8 mouse cellular contexts compared by ENCODE assay signal in the genomic region with DNA sequence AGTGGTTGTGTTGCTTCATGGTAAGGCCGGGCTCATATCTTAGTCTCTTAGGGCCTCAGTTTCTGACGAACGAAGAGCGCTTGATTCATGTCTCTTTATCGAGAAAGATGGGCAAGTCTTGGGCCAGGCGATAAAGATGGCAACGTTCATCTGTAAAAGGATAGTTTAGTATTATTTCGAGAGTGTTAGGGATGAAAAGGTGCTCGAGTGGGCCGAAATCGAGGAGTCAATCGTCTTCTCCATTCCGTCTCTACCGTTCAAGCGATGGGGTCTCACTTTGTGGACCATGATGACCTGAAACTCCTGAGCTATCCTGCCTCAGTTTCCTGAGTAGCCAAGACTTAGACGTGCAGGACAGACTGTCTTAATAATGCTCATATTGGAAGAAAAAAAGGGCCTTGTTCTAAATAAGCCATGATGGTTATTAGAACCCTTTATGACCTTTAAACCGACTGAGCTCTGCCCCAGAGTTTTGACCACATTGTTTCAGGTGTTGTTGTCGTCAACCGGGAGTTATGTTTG. TPM values are rescaled to one million over a fixed set of nuclear protein-coding genes. Genes with fewer than 3 reads are reported as not detected.
DNase-seq lines count a peak whose midpoint lies in the region; ATAC-seq and TF ChIP-seq lines count a peak whose summit lies in the region.

No protein-coding gene starts in this region.

- 0 out of 2 replicates have a peak, but pooled peaks cover 2% of the 10 kb centered on the region for H3K4me1 ChIP-seq in lung, embryonic 14.5 days (ENCODE audit: insufficient read depth)
- peaks cover 20% of the 10 kb centered on the region for H3K4me1 ChIP-seq in embryonic facial prominence, embryonic 13.5 days
- H3K4me1 ChIP-seq in intestine, embryonic 16.5 days (ENCODE audit: control insufficient read depth, insufficient read depth, low read length): peaks cover 12% of the 10 kb centered on the region
- H3K4me1 ChIP-seq in neural tube, embryonic 14.5 days (ENCODE audit: control insufficient read depth, insufficient read depth, low read length): peaks cover 12% of the 10 kb centered on the region

- no peak for ATAC-seq in lung, embryonic 14.5 days (ENCODE audit: insufficient read depth)
- no peak for ATAC-seq in embryonic facial prominence, embryonic 13.5 days (ENCODE audit: insufficient number of reproducible peaks, insufficient read depth, low FRiP score, low TSS enrichment, low read depth)
- ATAC-seq in intestine, embryonic 16.5 days: no peak
- no peak for ATAC-seq in neural tube, embryonic 14.5 days (ENCODE audit: low read depth)

- H3K27me3 ChIP-seq in lung, embryonic 14.5 days (ENCODE audit: insufficient read depth, low read length): no peaks in the 10 kb centered on the region
- no peaks in the 10 kb centered on the region for H3K27me3 ChIP-seq in embryonic facial prominence, embryonic 13.5 days
- H3K27me3 ChIP-seq in intestine, embryonic 16.5 days (replicated peaks; ENCODE audit: control insufficient read depth, insufficient read depth, low read length): no peaks in the 10 kb centered on the region
- H3K27me3 ChIP-seq in neural tube, embryonic 14.5 days (ENCODE audit: control insufficient read depth, insufficient read depth, low read length): no peaks in the 10 kb centered on the region; the same call in 1 of the 2 replicates

- H3K9me3 ChIP-seq in lung, embryonic 14.5 days (ENCODE audit: low read depth, low read length): no peaks in the 10 kb centered on the region
- H3K9me3 ChIP-seq in embryonic facial prominence, embryonic 13.5 days: no peaks in the 10 kb centered on the region
- H3K9me3 ChIP-seq in intestine, embryonic 16.5 days (ENCODE audit: control insufficient read depth, low read length): no peaks in the 10 kb centered on the region
- no peaks in the 10 kb centered on the region for H3K9me3 ChIP-seq in neural tube, embryonic 14.5 days (ENCODE audit: control insufficient read depth, low read length)

- H3K9ac ChIP-seq in lung, embryonic 14.5 days: peak overlapping the region; percentile 93
- peak overlapping the region; percentile 92 for H3K9ac ChIP-seq in embryonic facial prominence, embryonic 13.5 days
- H3K9ac ChIP-seq in intestine, embryonic 16.5 days (ENCODE audit: low read depth, low read length): peak overlapping the region; percentile 91
- H3K9ac ChIP-seq in neural tube, embryonic 14.5 days (replicated peaks; ENCODE audit: low read depth, low read length): peak overlapping the region; percentile 98

- H3K27ac ChIP-seq in lung, embryonic 14.5 days (ENCODE audit: low read depth): 0 out of 2 replicates have a peak overlapping the region, but pooled peaks have one; percentile 46
- peak overlapping the region; percentile 85; the same call in 1 of the 2 replicates for H3K27ac ChIP-seq in embryonic facial prominence, embryonic 13.5 days
- H3K27ac ChIP-seq in intestine, embryonic 16.5 days (ENCODE audit: low read length): peak overlapping the region; percentile 89
- H3K27ac ChIP-seq in neural tube, embryonic 14.5 days (ENCODE audit: low read depth, low read length): no peak overlapping the region

- no peak for DNase-seq in lung, embryonic 14.5 days
- no peak for DNase-seq in lung, postnatal 25 days (ENCODE audit: low spot score)
- DNase-seq in left cerebral cortex, adult 8-10 months (ENCODE audit: low spot score in 2 of 2): no peak
- DNase-seq in MN1 (ENCODE audit: low spot score): no peak
- no peak for DNase-seq in right cerebral cortex, postnatal 36 days (ENCODE audit: low spot score in 2 of 2)

- TF ChIP-seq CTCF in lung, embryonic 14.5 days (IDR thresholded peaks at IDR 0.05; ENCODE audit: low read depth): no peak

- H3K4me3 ChIP-seq in lung, embryonic 14.5 days (ENCODE audit: low read depth, low read length): peak overlapping the region; percentile 95
- H3K4me3 ChIP-seq in embryonic facial prominence, embryonic 13.5 days: peak overlapping the region; percentile 95
- H3K4me3 ChIP-seq in intestine, embryonic 16.5 days (ENCODE audit: low read length): peak overlapping the region; percentile 86
- peak overlapping the region; percentile 94 for H3K4me3 ChIP-seq in neural tube, embryonic 14.5 days (ENCODE audit: low read depth, low read length)

- H3K4me2 ChIP-seq in lung, embryonic 14.5 days: peak overlapping the region; percentile 68
- H3K4me2 ChIP-seq in embryonic facial prominence, embryonic 13.5 days: peak overlapping the region; percentile 82
- peak overlapping the region; percentile 72 for H3K4me2 ChIP-seq in intestine, embryonic 16.5 days (ENCODE audit: low read depth, low read length)
- peak overlapping the region; percentile 89 for H3K4me2 ChIP-seq in neural tube, embryonic 14.5 days (ENCODE audit: low read depth, low read length)

- H3K36me3 ChIP-seq in lung, embryonic 14.5 days (ENCODE audit: insufficient read depth): no peaks in the 10 kb centered on the region
- no peaks in the 10 kb centered on the region for H3K36me3 ChIP-seq in embryonic facial prominence, embryonic 13.5 days
- H3K36me3 ChIP-seq in intestine, embryonic 16.5 days (ENCODE audit: control insufficient read depth, insufficient read depth, low read length): no peaks in the 10 kb centered on the region
- H3K36me3 ChIP-seq in neural tube, embryonic 14.5 days (ENCODE audit: control insufficient read depth, insufficient read depth, low read length): no peaks in the 10 kb centered on the region

- WGBS in lung, embryonic 14.5 days: 3% methylated on average over 19 of the region's 19 CpGs
- WGBS in embryonic facial prominence, embryonic 13.5 days: 4% methylated on average over 19 of the region's 19 CpGs
- 4% methylated on average over 19 of the region's 19 CpGs for WGBS in intestine, embryonic 16.5 days
- WGBS in neural tube, embryonic 14.5 days: 6% methylated on average over 19 of the region's 19 CpGs

RNA-seq across cellular contexts. Expression of gene Rabep1, which starts 0.9 kb away (rescaled TPM):
- polyA plus RNA-seq in lung, embryonic 14.5 days (2014; fragmentation: Nextera tagmentation; extraction: Ambion mirVana): 32.3 and 32.6 TPM in 2 replicates
- polyA plus RNA-seq in embryonic facial prominence, embryonic 13.5 days (2015; fragmentation: Nextera tagmentation; extraction: Ambion mirVana): 46.2 and 46.3 TPM in 2 replicates
- 55.8 and 60.7 TPM in 2 replicates for polyA plus RNA-seq in intestine, embryonic 16.5 days (2015; fragmentation: Nextera tagmentation; extraction: Ambion mirVana)
- polyA plus RNA-seq in neural tube, embryonic 14.5 days (2014; fragmentation: Nextera tagmentation; extraction: Ambion mirVana): 80.7 and 80.9 TPM in 2 replicates
- total RNA-seq in left cerebral cortex, adult 8-10 months (2022): 100 to 1,000 TPM; 123 to 128 (median 125) TPM

RNA-seq across cellular contexts. Expression of gene Scimp, which starts 33.1 kb away (rescaled TPM):
- polyA plus RNA-seq in lung, embryonic 14.5 days (2014; fragmentation: Nextera tagmentation; extraction: Ambion mirVana): not detected in 2 replicates
- 0.25 TPM in 1 of 2 replicates, not detected in the other for polyA plus RNA-seq in embryonic facial prominence, embryonic 13.5 days (2015; fragmentation: Nextera tagmentation; extraction: Ambion mirVana)
- 0.37 and 1.0 TPM in 2 replicates for polyA plus RNA-seq in intestine, embryonic 16.5 days (2015; fragmentation: Nextera tagmentation; extraction: Ambion mirVana)
- not detected in 2 replicates for polyA plus RNA-seq in neural tube, embryonic 14.5 days (2014; fragmentation: Nextera tagmentation; extraction: Ambion mirVana)
- total RNA-seq in left cerebral cortex, adult 8-10 months (2022): under 1 TPM in 1 of 4 experiments, not detected in 3; 0.53 TPM
